Mouse (Mus musculus): Measurements from ENCODE around the gene Prim2.

Prim2 gene

DNA sequence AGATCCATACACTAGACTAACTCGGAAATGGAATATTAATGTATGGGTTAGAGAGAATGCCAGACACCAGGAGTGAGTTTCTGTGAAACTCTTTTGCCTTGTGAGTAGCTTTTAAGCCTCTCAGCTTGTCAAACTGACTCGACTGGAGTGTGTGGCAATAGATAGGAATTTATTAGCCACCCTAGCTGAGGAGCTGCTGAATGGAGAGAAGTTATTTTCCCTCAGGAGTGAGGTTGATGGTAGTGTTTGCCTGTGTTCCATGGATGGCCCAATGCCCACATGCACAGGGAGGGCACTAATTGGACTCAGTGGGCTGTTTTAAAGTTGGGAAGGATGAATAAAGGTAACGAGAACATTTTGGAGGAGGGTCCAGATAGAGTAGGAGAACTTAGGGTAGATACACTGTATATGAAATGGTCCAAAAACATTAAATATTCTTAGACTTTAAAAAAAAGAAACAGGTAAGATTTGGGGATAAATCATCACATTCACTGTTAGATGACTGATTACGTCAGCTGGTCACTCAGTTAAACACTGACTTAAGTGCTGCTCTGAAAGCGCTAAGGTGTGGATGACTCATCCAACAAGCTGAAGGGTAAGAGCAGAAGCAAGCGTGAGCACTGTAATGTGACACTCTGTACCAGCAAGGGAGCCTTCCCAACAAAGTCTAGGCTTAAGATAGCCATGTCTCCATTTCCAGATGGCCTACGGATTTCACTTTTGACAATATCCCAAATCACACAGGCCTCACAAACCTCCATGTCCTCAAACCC is 85.6 kb downstream of the Prim2 start:
- no peaks in the 10 kb centered on the region for H3K36me3 ChIP-seq (ENCODE audit: control insufficient read depth, insufficient read depth, low read length, poor library complexity, severe bottlenecking)
- H3K27me3 ChIP-seq (ENCODE audit: control insufficient read depth, insufficient read depth, low read length, poor library complexity, severe bottlenecking) = no peaks in the 10 kb centered on the region
- DNase-seq (ENCODE audit: low read depth, low spot score) = no peak

- peak; percentile 62 for DNase-seq (ENCODE audit: low read depth, low spot score)
- Histone ChIP-seq H3K36me3 (ENCODE audit: control insufficient read depth, insufficient read depth, low read length, poor library complexity, severe bottlenecking) (no peaks in the 10 kb centered on the region), H3K27me3 (ENCODE audit: control insufficient read depth, insufficient read depth, low read length, poor library complexity, severe bottlenecking) (no peaks in the 10 kb centered on the region)
These were observed 91.0 kb downstream of the Prim2 start for GRCm38 (mm10) chr1:33578593-33578992.

DNA sequence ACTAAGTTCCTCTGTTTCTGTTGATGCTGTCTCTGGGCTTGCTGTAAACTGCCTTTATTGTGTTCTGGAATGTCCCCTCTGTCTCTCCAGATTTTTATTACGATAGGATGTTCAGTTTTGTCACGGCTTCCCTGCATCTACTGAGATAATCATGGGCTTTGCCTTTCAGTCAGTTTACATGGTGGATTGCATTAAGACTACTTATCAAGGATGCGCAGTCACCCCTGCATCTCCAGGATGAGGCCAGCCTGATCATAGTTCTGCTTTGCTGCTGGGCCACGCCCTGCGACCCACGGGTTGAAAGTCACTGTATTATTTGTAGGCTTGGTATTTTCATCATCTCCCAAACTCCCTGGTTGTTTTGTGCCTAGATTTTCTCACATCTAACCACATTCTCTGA is 95.1 kb downstream of the Prim2 start:
- H3K27me3 ChIP-seq (ENCODE audit: control insufficient read depth, insufficient read depth, low read length, poor library complexity, severe bottlenecking) = no peaks in the 10 kb centered on the region
- no peaks in the 10 kb centered on the region for H3K36me3 ChIP-seq (ENCODE audit: control insufficient read depth, insufficient read depth, low read length, poor library complexity, severe bottlenecking)
- DNase-seq (ENCODE audit: low read depth, low spot score) = no peak

DNA sequence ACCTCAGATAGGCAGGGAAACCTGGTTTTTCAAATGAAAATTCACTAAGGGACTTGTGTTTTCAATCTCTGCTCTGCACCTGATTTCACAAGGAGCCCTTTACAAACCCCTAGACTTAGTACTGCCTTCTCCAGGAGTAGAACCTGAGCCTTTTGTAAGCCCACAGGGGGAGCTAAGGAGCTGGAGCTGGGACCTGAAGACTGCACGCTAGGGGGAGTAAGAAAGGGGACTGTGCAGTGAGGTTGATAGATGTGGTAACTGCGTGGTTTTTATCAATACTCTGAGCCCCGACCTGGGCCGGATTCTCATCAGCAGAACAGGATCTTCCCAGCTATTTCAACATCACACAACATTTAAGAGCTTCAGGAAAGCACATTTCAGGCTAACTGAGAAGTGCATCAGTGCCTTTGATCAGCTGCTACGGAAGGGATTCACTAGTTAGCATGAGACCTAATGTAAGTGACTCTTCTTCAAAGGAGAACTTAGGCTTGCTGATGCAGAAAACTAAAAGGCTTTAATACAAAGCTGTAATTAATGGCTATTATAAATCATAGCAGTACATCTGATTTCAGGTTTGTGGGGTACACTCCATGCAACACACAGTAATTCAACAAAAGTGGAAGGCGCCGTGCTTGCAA is 103.7 kb downstream of the Prim2 start:
- Histone ChIP-seq H3K36me3 (ENCODE audit: control insufficient read depth, insufficient read depth, low read length, poor library complexity, severe bottlenecking) (no peaks in the 10 kb centered on the region), H3K27me3 (ENCODE audit: control insufficient read depth, insufficient read depth, low read length, poor library complexity, severe bottlenecking) (no peaks in the 10 kb centered on the region)
- peak; percentile 86 for DNase-seq (ENCODE audit: low read depth, low spot score)

DNA sequence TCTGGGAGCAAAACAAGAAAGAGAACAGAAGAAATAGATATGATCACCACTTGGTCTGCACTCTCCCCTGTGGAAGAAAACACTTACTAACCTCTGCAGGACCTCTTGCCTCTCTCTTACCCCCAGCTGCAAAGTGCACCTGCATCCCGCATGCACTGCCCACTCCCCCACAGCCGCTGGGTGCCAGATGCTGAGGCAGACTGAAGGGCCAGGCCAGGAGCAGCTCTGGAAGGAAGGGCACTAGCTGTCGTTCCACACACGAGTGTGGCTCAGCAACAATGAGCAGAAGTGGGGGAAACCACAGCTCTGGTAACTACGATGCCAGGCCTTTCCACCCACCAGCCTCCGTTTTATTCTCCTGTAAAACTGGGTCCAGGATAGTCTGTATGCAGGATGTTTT is 105.6 kb downstream of the Prim2 start:
- DNase-seq (ENCODE audit: low read depth, low spot score) = no peak
- H3K27me3 ChIP-seq (ENCODE audit: control insufficient read depth, insufficient read depth, low read length, poor library complexity, severe bottlenecking) = no peaks in the 10 kb centered on the region
- no peaks in the 10 kb centered on the region for H3K36me3 ChIP-seq (ENCODE audit: control insufficient read depth, insufficient read depth, low read length, poor library complexity, severe bottlenecking)

DNA sequence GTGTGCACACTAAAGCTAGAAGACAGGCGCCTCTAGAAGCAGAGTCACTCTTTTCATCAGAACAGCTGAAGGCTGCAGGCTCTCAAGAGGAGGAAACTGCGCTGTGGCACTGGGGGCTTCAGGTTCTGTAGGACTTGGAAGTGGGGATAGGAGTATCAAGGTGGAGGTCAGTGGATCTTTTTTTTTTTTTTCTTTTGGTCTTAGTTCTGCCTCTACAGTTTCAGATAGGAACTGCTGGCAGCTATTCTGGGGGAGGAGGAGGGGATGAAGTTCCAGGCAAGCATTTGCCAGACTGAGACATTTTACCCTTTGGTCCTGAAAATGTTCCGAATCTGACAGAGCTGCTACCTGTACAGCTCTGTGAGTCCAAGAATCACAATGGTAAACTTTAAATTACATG is 106.0 kb downstream of the Prim2 start:
- Histone ChIP-seq H3K36me3 (ENCODE audit: control insufficient read depth, insufficient read depth, low read length, poor library complexity, severe bottlenecking) (no peaks in the 10 kb centered on the region), H3K27me3 (ENCODE audit: control insufficient read depth, insufficient read depth, low read length, poor library complexity, severe bottlenecking) (no peaks in the 10 kb centered on the region)
- no peak for DNase-seq (ENCODE audit: low read depth, low spot score)

GRCm38 (mm10) chr1:33556638-33557037 is 113.0 kb downstream of the Prim2 start:
- no peak for DNase-seq (ENCODE audit: low read depth, low spot score)
- no peaks in the 10 kb centered on the region for H3K27me3 ChIP-seq (ENCODE audit: control insufficient read depth, insufficient read depth, low read length, poor library complexity, severe bottlenecking)
- H3K36me3 ChIP-seq (ENCODE audit: control insufficient read depth, insufficient read depth, low read length, poor library complexity, severe bottlenecking) = no peaks in the 10 kb centered on the region

- Histone ChIP-seq H3K27me3 (ENCODE audit: control insufficient read depth, insufficient read depth, low read length, poor library complexity, severe bottlenecking) (no peaks in the 10 kb centered on the region), H3K36me3 (ENCODE audit: control insufficient read depth, insufficient read depth, low read length, poor library complexity, severe bottlenecking) (no peaks in the 10 kb centered on the region)
- no peak for DNase-seq (ENCODE audit: low read depth, low spot score)
These were observed 114.0 kb downstream of the Prim2 start for GRCm38 (mm10) chr1:33555626-33556025.

DNA sequence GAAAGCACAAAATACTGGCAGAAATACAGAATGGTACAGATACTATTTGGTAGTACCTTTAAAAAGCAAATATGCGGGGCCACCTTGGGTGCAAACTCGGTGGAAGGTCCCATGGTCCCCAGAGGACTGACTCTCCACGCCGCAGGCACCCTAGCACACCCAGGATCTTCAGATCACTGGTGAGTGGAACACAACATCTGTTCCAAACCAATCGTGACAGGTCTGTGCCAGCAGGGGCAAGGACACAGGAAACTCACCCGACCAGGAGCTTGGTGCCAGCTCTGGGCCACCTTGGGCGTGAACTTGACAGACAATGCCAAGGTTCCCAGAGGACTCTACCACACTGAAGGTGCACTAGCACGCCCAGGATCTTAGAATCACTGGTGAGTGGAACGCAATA is 118.2 kb downstream of the Prim2 start:
- DNase-seq (ENCODE audit: low read depth, low spot score) = peak; percentile 74
- Histone ChIP-seq H3K27me3 (ENCODE audit: control insufficient read depth, insufficient read depth, low read length, poor library complexity, severe bottlenecking) (no peaks in the 10 kb centered on the region), H3K36me3 (ENCODE audit: control insufficient read depth, insufficient read depth, low read length, poor library complexity, severe bottlenecking) (no peaks in the 10 kb centered on the region)

GRCm38 (mm10) chr1:33541708-33542107 is 127.9 kb downstream of the Prim2 start:
- no peaks in the 10 kb centered on the region for H3K36me3 ChIP-seq (ENCODE audit: control insufficient read depth, insufficient read depth, low read length, poor library complexity, severe bottlenecking)
- no peaks in the 10 kb centered on the region for H3K27me3 ChIP-seq (ENCODE audit: control insufficient read depth, insufficient read depth, low read length, poor library complexity, severe bottlenecking)
- no peak for DNase-seq (ENCODE audit: low read depth, low spot score)

DNA sequence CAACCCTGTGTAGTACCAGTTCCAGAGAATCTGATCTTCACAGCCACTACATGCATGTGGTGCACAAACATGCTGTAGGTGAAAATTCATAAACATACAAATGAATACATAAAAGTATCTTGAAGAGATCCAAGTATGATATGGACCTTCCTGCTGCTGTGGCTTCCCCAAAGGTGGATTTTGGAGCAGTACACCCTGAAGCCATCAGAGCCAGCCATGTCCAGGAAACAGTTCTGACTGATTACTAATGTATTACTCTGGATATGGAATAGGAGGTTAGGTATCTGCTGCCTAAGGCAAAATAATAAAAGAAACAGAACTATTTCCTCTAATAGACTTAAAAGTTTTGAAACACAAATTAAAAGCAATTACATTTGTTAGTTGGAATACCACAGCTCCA is 131.6 kb downstream of the Prim2 start:
- DNase-seq (ENCODE audit: low read depth, low spot score) = no peak
- Histone ChIP-seq H3K36me3 (ENCODE audit: control insufficient read depth, insufficient read depth, low read length, poor library complexity, severe bottlenecking) (no peaks in the 10 kb centered on the region), H3K27me3 (ENCODE audit: control insufficient read depth, insufficient read depth, low read length, poor library complexity, severe bottlenecking) (no peaks in the 10 kb centered on the region)

DNA sequence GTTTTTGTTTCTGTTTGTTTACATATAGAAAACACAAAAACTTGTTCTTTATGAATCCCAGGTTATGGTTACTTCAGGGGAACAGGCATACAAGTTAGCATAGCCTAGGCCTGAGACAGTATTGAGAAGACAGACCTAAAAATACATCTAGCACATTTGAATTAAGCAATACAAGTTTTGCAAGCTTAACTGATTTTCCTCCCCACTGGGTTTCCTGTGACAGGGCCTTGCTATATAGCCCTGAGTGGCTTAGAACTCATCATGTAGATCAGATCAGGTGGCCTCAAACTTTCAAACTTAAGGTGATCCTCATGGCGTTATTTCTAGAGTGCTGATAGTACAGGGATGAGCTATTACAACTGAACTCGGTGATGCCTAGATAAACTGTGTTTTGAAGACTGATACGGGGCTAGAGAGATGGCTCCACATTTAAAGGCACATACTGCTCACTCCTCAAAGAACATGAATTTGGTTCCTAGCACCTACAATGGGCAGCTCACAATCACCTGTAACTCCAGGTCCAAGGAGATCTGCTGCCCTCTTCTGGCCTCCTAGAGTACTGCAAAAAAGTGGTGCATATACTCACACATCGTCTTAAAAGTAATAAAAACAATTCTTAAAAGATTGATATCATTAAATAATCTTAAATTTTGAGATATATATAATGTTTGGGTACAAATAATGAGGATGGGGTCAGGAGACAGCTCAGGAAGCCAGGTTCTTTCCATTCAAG is 133.2 kb downstream of the Prim2 start:
- H3K36me3 ChIP-seq (ENCODE audit: control insufficient read depth, insufficient read depth, low read length, poor library complexity, severe bottlenecking) = no peaks in the 10 kb centered on the region
- H3K27me3 ChIP-seq (ENCODE audit: control insufficient read depth, insufficient read depth, low read length, poor library complexity, severe bottlenecking) = no peaks in the 10 kb centered on the region
- DNase-seq (ENCODE audit: low read depth, low spot score) = peak; percentile 21

GRCm38 (mm10) chr1:33535140-33535686 is 134.4 kb downstream of the Prim2 start:
- Histone ChIP-seq H3K36me3 (ENCODE audit: control insufficient read depth, insufficient read depth, low read length, poor library complexity, severe bottlenecking) (no peaks in the 10 kb centered on the region), H3K27me3 (ENCODE audit: control insufficient read depth, insufficient read depth, low read length, poor library complexity, severe bottlenecking) (no peaks in the 10 kb centered on the region)
- DNase-seq (ENCODE audit: low read depth, low spot score) = no peak

DNA sequence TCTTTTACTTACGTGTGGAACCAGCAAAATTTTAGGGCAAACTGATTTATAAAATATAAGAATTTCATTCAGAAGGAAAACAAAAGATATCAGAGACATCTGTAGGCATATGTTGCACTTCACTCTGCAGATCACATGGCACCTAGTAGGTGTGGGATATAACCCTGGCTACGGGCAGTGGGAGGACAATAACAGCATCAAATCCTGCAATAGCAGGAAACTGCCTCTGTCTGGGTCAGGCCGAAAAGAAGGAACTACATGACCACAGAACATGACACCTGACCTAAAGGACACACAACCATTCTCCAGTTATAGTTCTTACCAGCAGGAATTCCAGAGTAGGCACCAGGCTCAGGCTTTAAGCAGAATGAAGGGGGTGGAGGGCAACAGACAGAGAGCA is 137.7 kb downstream of the Prim2 start:
- H3K36me3 ChIP-seq (ENCODE audit: control insufficient read depth, insufficient read depth, low read length, poor library complexity, severe bottlenecking) = no peaks in the 10 kb centered on the region
- no peaks in the 10 kb centered on the region for H3K27me3 ChIP-seq (ENCODE audit: control insufficient read depth, insufficient read depth, low read length, poor library complexity, severe bottlenecking)
- DNase-seq (ENCODE audit: low read depth, low spot score) = no peak
